ENCODE assay signal across 17 mouse cellular contexts in genomic region chr6:100433534-100433867, GRCm38 (mm10).
DNase-seq lines count a peak whose midpoint lies in the region; ATAC-seq and TF ChIP-seq lines count a peak whose summit lies in the region.
"Had no signal": no experiment of that assay in that cellular context is flagged by ENCODE, and none has a peak within 500 bp of the region (broad histone marks: within the 10 kb centered on the region; RNA-seq: fewer than 3 reads in every experiment).

No protein-coding gene starts in this region.

- no peak overlapping the region for H3K4me2 ChIP-seq in kidney, postnatal 0 days (ENCODE audit: low read length)
- H3K4me2 ChIP-seq: heart, embryonic 12.5 days; limb, embryonic 13.5 days had no signal

- no peak overlapping the region for H3K9ac ChIP-seq in kidney, postnatal 0 days (ENCODE audit: low read depth, low read length)
- H3K9ac ChIP-seq: heart, embryonic 12.5 days had no signal

- peak; percentile 57 for DNase-seq in embryo, embryonic 10 days (ENCODE audit: low spot score)
- DNase-seq in embryo, embryonic 11 days = no peak
- peak; percentile 32 for DNase-seq in kidney, postnatal 0 days (ENCODE audit: low spot score)
- DNase-seq in kidney, postnatal 25 days = no peak
- peak; percentile 26 for DNase-seq in right cerebral cortex, adult 18-20 months
- DNase-seq in right cerebral cortex, adult 2 months (ENCODE audit: low spot score in 2 of 2) = no peak
- DNase-seq in retina, embryonic 14.5 days (ENCODE audit: low spot score) = peak; percentile 48
- DNase-seq in lung, postnatal 25 days (ENCODE audit: low spot score) = no peak
- DNase-seq: adrenal gland, postnatal 14 days; gastrocnemius, postnatal 25 days; heart, postnatal 4 days; kidney, adult 11 months had no signal

- no peak overlapping the region for H3K27ac ChIP-seq in kidney, postnatal 0 days
- H3K27ac ChIP-seq: limb, embryonic 13.5 days; macrophage had no signal

- no peaks in the 10 kb centered on the region for H3K27me3 ChIP-seq in kidney, postnatal 0 days (ENCODE audit: insufficient read depth, low read length)

- no peaks in the 10 kb centered on the region for H3K9me3 ChIP-seq in kidney, postnatal 0 days (replicated peaks; ENCODE audit: low read length)

- no peak; the same call in 1 of the 2 replicates for ATAC-seq in kidney, postnatal 0 days (replicated peaks; ENCODE audit: low FRiP score, low read depth)
- ATAC-seq: forebrain, embryonic 16.5 days had no signal

- H3K4me3 ChIP-seq in kidney, postnatal 0 days (replicated peaks; ENCODE audit: low read depth, low read length) = no peak overlapping the region
- H3K4me3 ChIP-seq: heart, embryonic 12.5 days; limb, embryonic 13.5 days; myocyte had no signal

- WGBS in kidney, postnatal 0 days = 39% methylated on average over 9 of the region's 9 CpGs

- H3K36me3 ChIP-seq in kidney, postnatal 0 days (ENCODE audit: insufficient read depth, low read length) = no peaks in the 10 kb centered on the region
- H3K36me3 ChIP-seq: heart, embryonic 12.5 days; limb, embryonic 13.5 days had no signal

- no peak for TF ChIP-seq CTCF in kidney, postnatal 0 days (IDR thresholded peaks at IDR 0.05; ENCODE audit: low read depth)

- no peaks in the 10 kb centered on the region for H3K4me1 ChIP-seq in kidney, postnatal 0 days (replicated peaks; ENCODE audit: insufficient read depth, low read length)

Comparison
In these comparisons a context has a peak if more than half of its experiments do, and no peak if none do; other contexts are left out.
1. DNase-seq: peak in embryo, embryonic 10 days (single experiment), kidney, postnatal 0 days (single experiment), right cerebral cortex, adult 18-20 months (single experiment) and retina, embryonic 14.5 days (single experiment); none in embryo, embryonic 11 days (single experiment), kidney, postnatal 25 days (0 of 2), right cerebral cortex, adult 2 months (0 of 2) and lung, postnatal 25 days (single experiment).